8 mouse cellular contexts compared by ENCODE assay signal in the genomic region with DNA sequence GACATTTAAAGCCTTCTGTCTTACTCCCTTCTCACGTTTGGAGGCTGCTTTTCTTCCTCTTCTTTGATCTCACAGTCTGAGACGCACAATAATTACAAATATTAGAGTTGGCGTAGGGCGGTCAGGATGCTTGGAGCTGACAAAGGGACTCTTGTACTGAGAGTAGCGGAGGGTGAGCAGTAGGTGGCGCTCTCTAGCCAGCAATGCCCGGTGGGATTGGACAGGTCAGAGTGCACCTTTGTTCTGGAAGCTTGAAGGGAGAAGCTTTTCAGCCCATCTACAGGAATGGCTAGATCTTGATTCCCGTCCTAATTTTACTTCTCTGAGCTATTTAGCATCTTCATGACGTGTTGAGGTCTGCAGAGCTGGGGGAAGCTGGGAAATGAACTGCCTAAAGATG.
A peak's percentile ranks its signal among the peaks of the same experiment; 100 is the strongest.
DNase-seq lines count a peak whose midpoint lies in the region; ATAC-seq lines count a peak whose summit lies in the region.

No protein-coding gene starts in this region.

- 4% methylated on average over 9 of the region's 9 CpGs for WGBS in embryonic facial prominence, embryonic 13.5 days
- 16% methylated on average over 9 of the region's 9 CpGs for WGBS in heart, embryonic 10.5 days
- WGBS in kidney, embryonic 15.5 days, result 7% methylated on average over 9 of the region's 9 CpGs
- WGBS in liver, embryonic 13.5 days (ENCODE audit: insufficient replicate concordance), result 13% methylated on average over 9 of the region's 9 CpGs
- 11% methylated on average over 9 of the region's 9 CpGs for WGBS in neural tube, embryonic 12.5 days
- WGBS in stomach, embryonic 15.5 days, result 5% methylated on average over 9 of the region's 9 CpGs

- H3K4me2 ChIP-seq in embryonic facial prominence, embryonic 13.5 days, result peak overlapping the region; percentile 20; the same call in 1 of the 2 replicates
- H3K4me2 ChIP-seq in kidney, embryonic 15.5 days, result no peak overlapping the region
- no peak overlapping the region for H3K4me2 ChIP-seq in liver, embryonic 13.5 days
- no peak overlapping the region for H3K4me2 ChIP-seq in neural tube, embryonic 12.5 days (replicated peaks)
- no peak overlapping the region for H3K4me2 ChIP-seq in stomach, embryonic 15.5 days

- DNase-seq in A20 (ENCODE audit: low read depth, low spot score), result peak; percentile 72
- peak; percentile 89 for DNase-seq in adrenal gland, postnatal 14 days
- peak; percentile 90 for DNase-seq in heart, embryonic 10.5 days (ENCODE audit: low spot score)
- DNase-seq in liver, embryonic 13.5 days, result peak; percentile 2

- peaks cover 16% of the 10 kb centered on the region for H3K4me1 ChIP-seq in embryonic facial prominence, embryonic 13.5 days
- H3K4me1 ChIP-seq in heart, embryonic 10.5 days, result no peaks in the 10 kb centered on the region
- 0 out of 2 replicates have a peak, but pooled peaks cover 2% of the 10 kb centered on the region for H3K4me1 ChIP-seq in kidney, embryonic 15.5 days
- H3K4me1 ChIP-seq in liver, embryonic 13.5 days (replicated peaks), result no peaks in the 10 kb centered on the region
- H3K4me1 ChIP-seq in neural tube, embryonic 12.5 days, result no peaks in the 10 kb centered on the region
- 0 out of 2 replicates have a peak, but pooled peaks cover 8% of the 10 kb centered on the region for H3K4me1 ChIP-seq in stomach, embryonic 15.5 days

- no peaks in the 10 kb centered on the region for H3K36me3 ChIP-seq in embryonic facial prominence, embryonic 13.5 days
- H3K36me3 ChIP-seq in heart, embryonic 10.5 days, result no peaks in the 10 kb centered on the region
- no peaks in the 10 kb centered on the region for H3K36me3 ChIP-seq in kidney, embryonic 15.5 days
- H3K36me3 ChIP-seq in liver, embryonic 13.5 days, result no peaks in the 10 kb centered on the region
- H3K36me3 ChIP-seq in neural tube, embryonic 12.5 days, result no peaks in the 10 kb centered on the region
- no peaks in the 10 kb centered on the region for H3K36me3 ChIP-seq in stomach, embryonic 15.5 days

- no peak overlapping the region for H3K9ac ChIP-seq in embryonic facial prominence, embryonic 13.5 days
- H3K9ac ChIP-seq in kidney, embryonic 15.5 days, result no peak overlapping the region
- no peak overlapping the region for H3K9ac ChIP-seq in liver, embryonic 13.5 days
- peak overlapping the region; percentile 10; the same call in 1 of the 2 replicates for H3K9ac ChIP-seq in neural tube, embryonic 12.5 days
- no peak overlapping the region for H3K9ac ChIP-seq in stomach, embryonic 15.5 days

- no peak for ATAC-seq in embryonic facial prominence, embryonic 13.5 days (ENCODE audit: insufficient number of reproducible peaks, insufficient read depth, low FRiP score, low TSS enrichment, low read depth)
- ATAC-seq in kidney, embryonic 15.5 days (replicated peaks; ENCODE audit: low FRiP score), result peak; percentile 89
- ATAC-seq in liver, embryonic 13.5 days (ENCODE audit: low read depth), result no peak
- ATAC-seq in neural tube, embryonic 12.5 days (ENCODE audit: low FRiP score, low read depth), result peak; percentile 89
- peak; percentile 83 for ATAC-seq in stomach, embryonic 15.5 days (ENCODE audit: insufficient read depth, low FRiP score, low read depth)

- H3K27ac ChIP-seq in embryonic facial prominence, embryonic 13.5 days, result no peak overlapping the region
- H3K27ac ChIP-seq in heart, embryonic 10.5 days, result no peak overlapping the region
- no peak overlapping the region for H3K27ac ChIP-seq in kidney, embryonic 15.5 days
- H3K27ac ChIP-seq in liver, embryonic 13.5 days, result no peak overlapping the region
- H3K27ac ChIP-seq in neural tube, embryonic 12.5 days, result no peak overlapping the region
- H3K27ac ChIP-seq in stomach, embryonic 15.5 days, result no peak overlapping the region

- no peak overlapping the region for H3K4me3 ChIP-seq in embryonic facial prominence, embryonic 13.5 days
- no peak overlapping the region for H3K4me3 ChIP-seq in heart, embryonic 10.5 days
- H3K4me3 ChIP-seq in kidney, embryonic 15.5 days (replicated peaks), result no peak overlapping the region
- no peak overlapping the region for H3K4me3 ChIP-seq in liver, embryonic 13.5 days (replicated peaks)
- no peak overlapping the region for H3K4me3 ChIP-seq in neural tube, embryonic 12.5 days
- H3K4me3 ChIP-seq in stomach, embryonic 15.5 days (replicated peaks), result no peak overlapping the region

- H3K27me3 ChIP-seq in embryonic facial prominence, embryonic 13.5 days, result 0 out of 2 replicates have a peak, but pooled peaks cover 5% of the 10 kb centered on the region
- H3K27me3 ChIP-seq in heart, embryonic 10.5 days (ENCODE audit: insufficient read depth, poor library complexity, severe bottlenecking), result peaks cover 17% of the 10 kb centered on the region
- H3K27me3 ChIP-seq in kidney, embryonic 15.5 days, result no peaks in the 10 kb centered on the region; the same call in 1 of the 2 replicates
- H3K27me3 ChIP-seq in liver, embryonic 13.5 days, result no peaks in the 10 kb centered on the region
- H3K27me3 ChIP-seq in neural tube, embryonic 12.5 days (replicated peaks), result no peaks in the 10 kb centered on the region; the same call in 1 of the 2 replicates
- no peaks in the 10 kb centered on the region for H3K27me3 ChIP-seq in stomach, embryonic 15.5 days (replicated peaks)

- H3K9me3 ChIP-seq in embryonic facial prominence, embryonic 13.5 days, result 0 out of 2 replicates have a peak, but pooled peaks cover 2% of the 10 kb centered on the region
- peaks cover 6% of the 10 kb centered on the region for H3K9me3 ChIP-seq in heart, embryonic 10.5 days
- H3K9me3 ChIP-seq in kidney, embryonic 15.5 days (replicated peaks), result no peaks in the 10 kb centered on the region
- no peaks in the 10 kb centered on the region; the same call in 1 of the 2 replicates for H3K9me3 ChIP-seq in liver, embryonic 13.5 days (replicated peaks)
- H3K9me3 ChIP-seq in neural tube, embryonic 12.5 days, result no peaks in the 10 kb centered on the region
- no peaks in the 10 kb centered on the region for H3K9me3 ChIP-seq in stomach, embryonic 15.5 days

Comparison
In these comparisons a context has a peak if more than half of its experiments do, and no peak if none do; other contexts are left out.
1. DNase-seq: peak in every context shown above with its lines; median percentile 90 in heart, embryonic 10.5 days; 89 in adrenal gland, postnatal 14 days; 72 in A20; 2 in liver, embryonic 13.5 days.
2. ATAC-seq: peak in kidney, embryonic 15.5 days (single experiment), neural tube, embryonic 12.5 days (single experiment) and stomach, embryonic 15.5 days (single experiment); none in embryonic facial prominence, embryonic 13.5 days (single experiment) and liver, embryonic 13.5 days (single experiment).